Mouse (Mus musculus) v-Abl transformed pro-B cells (cell line): ENCODE measurements around the gene Supt3.

Experiments
- in situ Hi-C, 2 experiments: fragments of 400-800 bp; cut with MboI; formaldehyde crosslinking; loops; one replicate each; pipeline ENCODE4 v1.15.1; 2025; ENCODE audit not compliant: unreplicated experiment in 2 of 2

Supt3 gene

DNA sequence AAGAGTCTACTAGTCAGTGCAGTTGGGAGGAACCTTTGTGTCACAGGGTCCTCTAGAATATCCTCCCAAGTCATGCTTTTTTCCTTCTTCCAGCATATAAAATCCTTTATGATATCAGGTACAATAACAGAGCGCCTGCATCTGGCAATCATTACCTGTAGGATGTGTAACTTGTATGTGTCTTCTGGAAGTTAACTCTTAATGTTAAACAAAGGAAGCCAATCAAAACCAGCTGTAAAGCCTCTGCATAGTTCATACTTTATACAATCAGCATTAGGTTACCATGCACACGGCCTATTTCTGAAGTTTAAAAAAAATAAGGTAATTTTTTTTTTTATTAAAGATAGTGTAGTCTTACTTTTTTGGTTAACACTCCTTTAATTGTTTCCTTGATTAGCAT lies 179.7 kb downstream of the Supt3 start:
- in situ Hi-C loops: no loop called here

DNA sequence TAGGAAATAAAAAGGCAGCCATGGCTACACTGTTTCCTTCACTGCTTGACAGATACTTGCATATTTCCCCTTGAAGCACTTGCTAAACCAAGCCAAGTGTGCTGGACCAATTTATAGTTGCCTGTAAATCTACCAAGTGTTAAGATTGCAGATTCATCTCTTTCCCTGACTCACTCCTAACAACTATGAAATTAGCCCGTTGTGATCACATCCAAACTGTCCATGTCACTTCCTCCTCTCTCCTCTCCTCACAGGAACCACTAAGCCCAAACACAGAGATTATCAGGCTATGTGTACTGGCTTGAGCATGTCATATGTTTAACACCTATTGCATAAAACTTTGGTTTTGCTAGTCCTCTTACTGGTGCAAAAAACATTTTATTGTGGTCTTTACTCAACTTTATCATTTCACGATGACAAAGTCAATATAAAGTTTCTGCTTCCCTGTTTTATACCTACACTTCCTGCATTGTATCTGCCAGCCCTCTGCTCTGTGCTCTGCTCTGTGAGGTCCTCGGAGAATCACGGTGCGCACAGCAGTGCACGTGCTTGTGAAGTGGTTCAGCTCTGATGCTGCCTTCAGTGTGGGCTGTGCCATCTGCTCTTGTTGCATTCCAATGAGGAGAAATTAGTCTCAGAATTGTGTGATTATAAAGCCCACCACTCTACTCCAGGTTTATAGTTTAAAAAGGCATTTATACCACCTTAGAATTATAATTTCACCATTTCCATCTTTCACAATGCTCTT lies 186.3 kb downstream of the Supt3 start:
- in situ Hi-C loops: no loop called here

DNA sequence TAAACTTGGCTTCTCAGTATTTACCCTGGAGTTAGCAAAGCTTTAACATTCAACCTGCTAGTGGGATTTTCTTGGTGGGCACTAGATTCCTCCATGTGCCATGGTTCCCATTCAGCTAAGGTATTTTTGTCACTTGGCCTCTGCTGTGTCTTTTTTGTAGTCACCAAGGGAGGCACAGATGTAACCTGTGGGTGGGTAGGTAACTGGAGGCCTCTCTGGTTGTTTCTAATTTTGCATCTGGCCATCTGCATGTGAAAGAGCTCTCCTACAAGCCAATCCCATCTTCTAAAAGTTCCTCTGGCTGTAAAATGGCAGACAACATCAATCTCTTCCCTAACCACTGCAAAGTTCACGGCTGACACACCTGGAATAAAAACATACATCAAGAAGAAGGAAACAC lies 190.2 kb downstream of the Supt3 start:
- in situ Hi-C loops: no loop called here

- in situ Hi-C loops: no loop called here
These were observed 193.3 kb downstream of the Supt3 start for GRCm38 (mm10) chr17:44970255-44970654.

GRCm38 (mm10) chr17:44973489-44973888 lies 196.5 kb downstream of the Supt3 start:
- in situ Hi-C loops: no loop called here

GRCm38 (mm10) chr17:44977690-44978089 lies 200.7 kb downstream of the Supt3 start:
- in situ Hi-C loops: no loop called here

DNA sequence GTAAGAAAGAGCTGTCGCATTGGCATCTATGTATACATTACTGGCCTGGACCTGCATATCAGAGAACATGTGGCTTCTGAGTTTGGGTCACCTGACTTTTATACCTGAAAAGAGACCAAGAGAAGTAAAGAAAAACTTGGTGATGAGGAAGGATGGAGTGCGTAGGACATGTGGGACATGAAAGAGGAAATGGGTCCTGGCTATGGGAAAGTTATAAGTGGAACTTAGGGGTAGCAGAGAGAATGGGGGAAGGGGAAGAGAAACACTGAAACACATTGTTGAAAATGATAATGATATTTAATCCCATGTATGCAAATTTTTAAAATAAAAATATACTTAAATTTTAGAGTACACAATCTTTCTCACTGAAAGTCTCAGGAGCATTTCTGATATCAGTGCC lies 211.0 kb downstream of the Supt3 start:
- in situ Hi-C loops: no loop called here

DNA sequence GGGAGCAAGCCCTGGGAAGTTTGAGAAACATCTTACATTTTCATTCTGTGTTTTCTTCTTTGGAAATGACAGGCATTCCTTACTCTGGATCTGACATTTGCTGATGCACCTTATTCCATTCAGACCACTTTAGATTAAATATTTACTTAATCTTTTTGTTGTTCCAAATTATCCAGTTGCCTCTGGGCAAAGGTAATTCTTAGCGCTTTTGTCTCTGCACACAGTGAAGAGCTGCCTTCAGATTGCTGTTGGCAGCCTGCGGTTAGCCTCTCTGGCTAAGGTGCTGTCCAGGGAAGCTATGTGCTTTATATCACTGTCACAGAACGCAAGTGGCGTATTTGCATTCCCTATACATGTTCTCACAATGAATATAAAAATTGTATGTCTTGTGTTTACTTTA lies 226.4 kb downstream of the Supt3 start:
- in situ Hi-C loops: no loop called here

- in situ Hi-C loops: no loop called here
These were observed 227.7 kb downstream of the Supt3 start for GRCm38 (mm10) chr17:45004477-45005170.

DNA sequence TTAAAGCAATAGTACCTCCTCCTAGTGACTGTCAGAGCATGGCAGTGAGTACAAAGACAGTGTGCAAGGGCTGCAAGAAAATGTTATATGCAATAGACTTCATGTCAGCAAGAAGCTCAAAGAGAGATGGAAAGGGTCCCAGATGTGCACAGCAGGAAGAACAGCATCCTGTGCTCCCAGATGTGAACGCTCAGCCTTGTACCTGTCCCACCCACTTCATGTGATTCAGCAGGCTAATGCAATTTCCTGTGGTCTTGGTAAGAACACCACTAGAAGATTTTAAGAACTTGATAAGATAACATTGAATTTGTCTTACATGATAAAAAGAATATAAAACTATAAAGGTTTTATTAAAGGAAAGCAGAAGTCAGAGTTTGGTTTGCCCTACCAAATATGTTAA lies 230.5 kb downstream of the Supt3 start:
- in situ Hi-C loops: no loop called here

DNA sequence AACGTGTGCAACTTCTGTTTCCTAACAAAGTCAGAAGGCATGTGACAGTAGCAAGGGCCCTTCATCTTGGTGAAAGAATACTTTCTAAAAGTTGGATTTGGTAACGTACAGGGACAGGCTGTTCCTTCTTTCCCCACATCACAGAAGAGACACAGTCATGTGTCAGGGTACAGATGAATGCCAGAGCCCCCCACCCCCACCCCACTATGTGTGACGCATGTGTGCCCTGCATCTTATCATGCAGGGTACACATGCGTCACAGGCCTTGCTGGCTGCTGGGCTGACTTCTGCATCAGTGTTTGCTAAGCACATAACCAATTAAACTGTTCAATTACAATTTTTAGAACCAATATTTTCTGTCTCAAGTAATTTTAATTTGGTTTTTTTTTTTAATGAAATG lies 231.7 kb downstream of the Supt3 start:
- in situ Hi-C loops: no loop called here

GRCm38 (mm10) chr17:45010409-45010808 lies 233.5 kb downstream of the Supt3 start:
- in situ Hi-C loops: no loop called here

- in situ Hi-C loops: no loop called here
These were observed 239.8 kb downstream of the Supt3 start for GRCm38 (mm10) chr17:45016746-45017145.

- in situ Hi-C loops: no loop called here
These were observed 243.4 kb downstream of the Supt3 start for GRCm38 (mm10) chr17:45020155-45020930.

- in situ Hi-C loops: no loop called here
These were observed 251.5 kb downstream of the Supt3 start for GRCm38 (mm10) chr17:45028441-45028840.

- in situ Hi-C loops: no loop called here
These were observed 252.2 kb downstream of the Supt3 start for GRCm38 (mm10) chr17:45029106-45029505.

GRCm38 (mm10) chr17:45032209-45032608 lies 255.3 kb downstream of the Supt3 start:
- in situ Hi-C loops: no loop called here

DNA sequence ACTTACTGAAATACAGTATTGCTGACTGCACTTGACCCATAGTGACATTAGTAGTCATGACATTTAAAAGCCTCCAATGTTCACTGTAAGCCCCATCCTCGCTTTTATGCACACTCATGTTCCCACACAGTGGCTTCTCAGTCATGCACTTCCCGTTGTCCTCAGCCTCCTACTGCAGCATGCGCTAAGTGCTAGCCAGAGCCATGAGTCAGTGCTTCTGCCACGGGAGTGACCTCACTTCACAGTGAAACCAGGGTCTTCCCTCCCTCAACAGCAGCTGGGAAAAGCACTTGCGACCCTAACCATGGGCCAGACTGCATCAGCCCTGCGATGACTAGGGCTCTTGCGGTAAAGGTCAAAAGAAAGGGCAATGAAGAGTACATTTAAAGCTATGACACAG lies 256.7 kb downstream of the Supt3 start:
- in situ Hi-C loops: no loop called here

DNA sequence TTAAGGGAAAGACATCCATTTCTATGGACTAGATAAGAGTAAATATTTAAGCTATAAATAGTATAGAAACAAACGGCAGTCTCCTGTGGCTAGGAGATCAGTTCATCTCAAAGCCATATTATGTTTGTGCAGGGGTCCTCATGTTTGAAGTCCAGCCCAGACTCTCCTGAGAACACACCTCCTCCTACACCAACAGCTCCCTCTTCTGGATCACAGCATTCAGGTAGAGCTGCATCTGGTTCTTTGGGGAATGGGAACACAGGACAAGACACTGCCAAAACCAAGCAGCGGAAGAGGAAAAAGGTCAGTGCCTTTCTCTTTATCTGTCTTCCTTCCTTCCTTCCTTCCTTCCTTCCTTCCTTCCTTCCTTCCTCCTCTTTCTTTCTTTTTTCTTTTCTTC lies 264.1 kb downstream of the Supt3 start:
- in situ Hi-C loops: loop anchor here (5.0 to 10.0 kb wide), 7 partner anchors 214 to 779 kb away; no protein-coding TSS in a partner anchor

DNA sequence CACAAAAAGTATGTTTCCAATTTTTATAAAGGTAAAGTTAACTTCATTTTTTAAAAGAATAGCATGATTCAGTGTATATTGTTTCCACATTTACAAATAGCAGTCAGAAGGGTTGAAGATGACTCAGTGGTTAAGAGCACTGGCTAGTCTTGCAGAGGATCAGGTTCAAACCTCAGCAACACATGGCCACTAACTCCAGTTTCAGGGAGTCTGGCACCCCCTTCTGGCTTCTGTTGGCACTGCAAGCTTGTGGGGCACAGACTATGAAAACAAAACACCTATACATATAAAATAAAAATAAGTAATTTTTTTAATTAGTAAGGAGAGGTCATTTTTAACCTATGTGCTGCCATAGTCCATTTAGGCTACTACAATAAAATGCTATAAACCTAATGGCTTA lies 268.9 kb downstream of the Supt3 start:
- in situ Hi-C loops: loop anchor here (10.0 kb wide), 5 partner anchors 209 to 781 kb away; no protein-coding TSS in a partner anchor

- in situ Hi-C loops: loop anchor here (10.0 kb wide), 5 partner anchors 208 to 782 kb away; no protein-coding TSS in a partner anchor
These were observed 269.6 kb downstream of the Supt3 start for GRCm38 (mm10) chr17:45046583-45046982.
